Mouse (Mus musculus): ENCODE results near the gene Twist1. TPM values are rescaled to one million over a fixed set of nuclear protein-coding genes. Genes with fewer than 3 reads are reported as not detected.

Gene Twist1
- polyA plus RNA-seq, 1 experiment from 2014 or later: 0.31 TPM

DNA sequence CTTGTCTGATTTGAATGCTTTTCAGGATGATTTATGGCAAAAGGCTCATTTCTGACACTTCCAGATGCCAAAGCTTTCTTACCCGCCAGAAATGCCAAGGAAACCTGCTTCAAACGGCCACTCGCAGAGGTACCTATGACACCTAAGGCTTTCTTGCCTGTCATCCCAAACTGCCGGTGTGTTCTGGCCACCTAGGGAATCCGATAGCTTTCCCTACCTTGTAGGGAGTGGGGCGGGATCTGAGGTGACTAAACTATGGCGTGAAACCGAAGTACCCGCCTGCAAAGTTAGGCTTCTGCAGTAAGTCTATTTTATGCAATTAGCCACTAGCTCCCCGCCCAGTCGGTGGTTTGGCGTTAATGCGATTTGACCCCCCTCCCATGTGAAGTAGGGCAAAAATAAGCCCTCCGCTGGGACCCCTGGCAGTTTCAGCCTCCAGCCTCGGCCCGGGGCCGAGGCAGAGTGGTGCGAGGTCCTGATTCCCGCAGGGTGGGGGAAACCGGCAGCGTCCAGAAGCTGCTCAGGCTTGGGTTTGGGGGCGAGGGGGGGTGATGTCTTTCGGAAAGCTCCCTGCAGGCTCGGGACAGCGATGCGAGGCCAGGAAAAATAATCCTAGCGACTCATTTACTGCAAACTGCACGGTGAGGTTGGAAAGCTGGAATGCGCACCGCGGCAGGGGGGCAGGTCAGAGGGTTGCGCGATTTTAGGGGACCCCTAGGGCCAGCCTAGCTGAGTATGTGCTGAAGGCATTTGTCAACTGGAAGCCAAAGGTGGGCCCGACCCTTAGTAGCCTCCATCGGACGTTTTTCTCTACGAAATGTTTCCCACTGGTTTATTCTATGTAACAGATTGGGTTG lies 10.8 kb downstream of the Twist1 start:
- DNase-seq (no peak), ATAC-seq (ENCODE audit: low read depth) (no peak)
- Histone ChIP-seq H3K9me3 (replicated peaks) (no peaks in the 10 kb centered on the region), H3K9ac (no peak overlapping the region), H3K4me1 (replicated peaks) (no peaks in the 10 kb centered on the region), H3K27me3 (peaks cover 75% of the 10 kb centered on the region), H3K36me3 (no peaks in the 10 kb centered on the region), H3K4me3 (replicated peaks) (no peak overlapping the region), H3K27ac (no peak overlapping the region), H3K4me2 (no peak overlapping the region)
- 3% methylated on average over 37 of the region's 37 CpGs for WGBS (ENCODE audit: insufficient replicate concordance)

GRCm38 (mm10) chr12:33968898-33969178 lies 11.4 kb downstream of the Twist1 start:
- Histone ChIP-seq H3K4me2 (no peak overlapping the region), H3K27ac (no peak overlapping the region), H3K9me3 (replicated peaks) (no peaks in the 10 kb centered on the region), H3K4me3 (replicated peaks) (no peak overlapping the region), H3K27me3 (peaks cover 69% of the 10 kb centered on the region), H3K4me1 (replicated peaks) (no peaks in the 10 kb centered on the region), H3K36me3 (no peaks in the 10 kb centered on the region), H3K9ac (no peak overlapping the region)
- DNase-seq (no peak), ATAC-seq (ENCODE audit: low read depth) (no peak)
- 17% methylated on average over 4 of the region's 4 CpGs for WGBS (ENCODE audit: insufficient replicate concordance)

DNA sequence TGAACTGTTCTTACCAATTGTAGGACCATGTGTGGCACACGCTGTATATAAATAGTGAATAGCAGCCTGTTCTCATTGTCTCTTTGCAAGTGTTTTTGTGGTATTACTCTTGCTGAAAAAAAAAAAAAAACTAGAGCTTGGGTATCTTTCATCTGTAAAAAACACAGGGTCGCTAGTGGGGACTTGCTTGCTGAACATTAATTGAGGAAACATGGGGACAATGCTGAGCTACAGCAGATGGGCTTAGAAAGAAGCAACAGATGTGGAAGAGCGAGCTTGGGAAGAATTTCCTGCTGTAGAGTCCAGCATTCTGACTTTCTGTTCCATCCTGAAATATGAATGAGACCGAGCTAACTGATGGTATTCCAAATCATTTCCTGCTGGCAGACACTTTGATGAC lies 22.7 kb downstream of the Twist1 start:
- no peaks in the 10 kb centered on the region for H3K36me3 ChIP-seq
- no peak overlapping the region for H3K9ac ChIP-seq
- H3K9me3 ChIP-seq (replicated peaks): no peaks in the 10 kb centered on the region
- H3K4me2 ChIP-seq: no peak overlapping the region
- DNase-seq (no peak), ATAC-seq (ENCODE audit: low read depth) (no peak)
- no peak overlapping the region for H3K27ac ChIP-seq
- H3K4me1 ChIP-seq (replicated peaks): no peaks in the 10 kb centered on the region
- no peak overlapping the region for H3K4me3 ChIP-seq (replicated peaks)
- H3K27me3 ChIP-seq: no peaks in the 10 kb centered on the region
- 54% methylated on average over 4 of the region's 4 CpGs for WGBS (ENCODE audit: insufficient replicate concordance)

- H3K9me3 ChIP-seq (replicated peaks): no peaks in the 10 kb centered on the region
- H3K27ac ChIP-seq: no peak overlapping the region
- no peaks in the 10 kb centered on the region for H3K27me3 ChIP-seq
- H3K9ac ChIP-seq: no peak overlapping the region
- H3K4me2 ChIP-seq: no peak overlapping the region
- H3K4me3 ChIP-seq (replicated peaks): no peak overlapping the region
- H3K4me1 ChIP-seq (replicated peaks): no peaks in the 10 kb centered on the region
- DNase-seq (no peak), ATAC-seq (ENCODE audit: low read depth) (no peak)
- WGBS (ENCODE audit: insufficient replicate concordance): 63% methylated on average over 7 of the region's 7 CpGs
- H3K36me3 ChIP-seq: no peaks in the 10 kb centered on the region
Measured at GRCm38 (mm10) chr12:33981433-33981832, 24.0 kb downstream of the Twist1 start.

- Histone ChIP-seq H3K4me1 (replicated peaks) (no peaks in the 10 kb centered on the region), H3K36me3 (no peaks in the 10 kb centered on the region), H3K27me3 (no peaks in the 10 kb centered on the region), H3K4me2 (no peak overlapping the region), H3K4me3 (replicated peaks) (no peak overlapping the region), H3K9ac (no peak overlapping the region), H3K9me3 (replicated peaks) (no peaks in the 10 kb centered on the region), H3K27ac (no peak overlapping the region)
- DNase-seq: no peak
- no peak for ATAC-seq (ENCODE audit: low read depth)
- 21% methylated on average over 3 of the region's 3 CpGs for WGBS (ENCODE audit: insufficient replicate concordance)
Measured at GRCm38 (mm10) chr12:33993127-33993526, 35.7 kb downstream of the Twist1 start.

Other genes starting within 250 kb of the Twist1 start
- not detected in 2 replicates for gene Ferd3l, start 29.2 kb upstream of the Twist1 start, polyA plus RNA-seq (2015; fragmentation: Nextera tagmentation; extraction: Ambion mirVana)

All from liver, embryonic 13.5 days (tissue).